Mouse (Mus musculus) brain, adult 2 months (tissue): Measurements from ENCODE around the gene Fam104a.
"Not testable (repeated sequence)": the region's sequence is repeated elsewhere in the genome, so short reads cannot be mapped to it uniquely, and the experiment has no call there.

ENCODE experiments used
- DNase-seq: peaks from one replicate; pipeline ENCODE4 v3.0.0; 2011; ENCODE audit warnings: low read depth, low spot score

Gene Fam104a

DNA sequence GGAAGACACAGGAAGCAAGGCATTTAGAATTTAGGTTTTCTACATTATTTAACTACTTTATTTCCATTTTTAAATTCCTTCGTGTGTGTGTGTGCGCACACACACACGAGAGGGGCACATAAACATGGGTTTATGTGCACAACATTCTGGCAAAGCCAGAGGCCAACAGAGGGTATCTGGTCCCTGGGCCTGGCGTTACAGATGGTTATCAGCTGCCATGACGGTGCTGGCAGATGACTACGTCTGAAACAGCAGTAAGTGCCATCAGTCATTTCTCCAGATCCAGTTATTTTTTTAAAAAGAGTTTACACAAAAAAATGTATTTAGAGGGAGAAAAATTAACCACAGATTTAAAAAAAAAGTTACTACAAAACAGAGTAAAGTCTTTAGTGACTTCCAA is 17.8 kb downstream of the Fam104a start:
- no peak for DNase-seq

DNA sequence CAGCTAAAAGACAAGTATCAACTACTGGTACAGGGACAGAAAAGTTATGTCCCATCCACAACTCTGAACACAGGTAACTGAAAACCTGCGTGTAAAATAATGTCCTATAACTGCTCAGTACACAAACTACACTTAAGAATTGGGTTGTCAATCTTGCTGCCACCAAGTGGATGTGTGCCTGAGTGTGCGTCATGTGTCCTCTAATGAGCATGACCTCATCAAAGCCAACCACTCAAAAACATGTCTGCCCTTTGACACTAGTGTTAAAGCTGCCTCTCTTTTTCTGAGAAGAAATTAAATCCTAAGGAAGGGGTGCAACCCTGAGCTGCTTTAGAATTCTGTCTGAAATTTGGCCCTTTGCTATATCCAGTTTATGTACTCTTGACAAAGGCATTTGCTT is 19.7 kb downstream of the Fam104a start:
- no peak for DNase-seq

DNA sequence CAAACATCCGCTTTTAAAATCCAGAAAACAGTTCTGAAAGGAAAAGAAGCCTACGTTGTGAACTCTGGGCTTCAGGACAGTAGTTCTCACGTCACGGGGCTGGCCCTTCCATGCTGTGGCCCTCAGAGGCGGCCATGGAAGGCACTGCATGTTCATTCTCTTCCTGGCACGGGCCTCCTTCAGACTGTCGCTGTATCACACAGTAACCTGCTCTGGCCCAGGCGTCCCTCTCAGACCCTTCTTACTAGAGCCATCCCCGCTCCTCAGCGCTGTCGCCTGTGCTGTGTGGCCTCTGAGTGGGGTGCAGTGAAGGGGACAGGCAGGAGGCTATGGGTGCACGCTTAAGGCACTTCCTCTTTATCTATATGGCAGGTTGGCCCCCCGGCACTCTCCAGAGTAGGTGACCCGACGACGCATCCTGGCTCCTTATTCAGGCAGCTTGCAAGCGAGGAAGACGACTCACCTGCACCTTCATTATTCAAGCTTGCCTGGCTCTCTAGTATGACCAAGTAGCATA is 22.1 kb downstream of the Fam104a start:
- no peak for DNase-seq

DNA sequence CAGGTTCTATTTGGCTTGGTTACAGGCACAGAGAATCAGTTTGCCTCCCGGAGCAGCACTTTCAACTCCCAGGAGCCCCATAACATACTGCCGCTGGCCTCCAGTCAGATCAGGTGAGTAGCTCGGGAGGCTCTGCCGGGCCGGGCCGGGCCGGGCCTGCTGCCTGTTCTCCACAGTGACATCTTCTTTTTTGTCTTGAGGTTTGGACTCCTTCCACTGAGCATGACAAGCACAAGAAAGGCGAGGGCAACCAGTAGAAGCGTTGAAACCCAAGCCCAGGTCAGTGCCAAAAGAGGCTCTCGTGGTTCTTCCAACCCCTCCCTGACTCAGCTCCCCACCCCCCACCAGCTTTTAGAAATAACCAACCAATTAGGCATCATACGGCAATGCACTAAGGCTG is 23.0 kb downstream of the Fam104a start:
- DNase-seq: no peak

DNA sequence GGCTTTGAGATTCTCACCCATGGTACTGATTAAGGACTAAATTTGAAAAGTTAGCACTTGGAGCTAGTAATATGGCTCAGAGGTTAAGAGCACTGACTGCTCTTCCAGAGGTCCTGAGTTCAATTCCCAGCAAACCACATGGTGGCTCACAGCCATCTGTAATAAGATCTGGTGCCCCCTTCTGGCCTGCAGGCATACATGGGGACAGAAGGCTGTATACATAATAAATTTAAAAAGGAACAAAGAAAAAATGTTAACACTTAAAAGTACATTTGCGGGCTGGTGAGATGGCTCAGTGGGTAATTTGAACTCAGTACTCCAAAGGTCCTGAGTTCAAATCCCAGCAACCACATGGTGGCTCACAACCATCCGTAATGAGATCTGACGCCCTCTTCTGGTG is 23.7 kb downstream of the Fam104a start:
- not testable (repeated sequence) for DNase-seq

DNA sequence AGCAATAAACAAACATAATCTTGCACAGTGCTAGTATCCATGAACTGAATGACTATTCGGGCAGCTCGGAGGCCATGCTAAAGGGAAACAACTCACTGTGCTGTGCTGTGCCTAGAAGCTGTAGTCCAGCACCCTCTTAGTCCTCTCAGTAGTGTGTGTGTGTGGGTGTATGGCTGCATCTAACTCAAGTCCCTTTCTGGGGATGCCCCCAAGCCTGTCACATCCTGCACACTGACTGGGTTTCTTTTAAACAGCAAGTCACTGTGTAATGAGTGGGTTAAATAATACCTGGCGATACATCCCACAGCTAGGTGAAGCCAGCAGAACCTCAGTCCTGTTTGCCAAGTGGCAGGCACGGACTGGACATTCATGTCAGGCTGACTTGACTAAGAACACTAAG is 25.2 kb downstream of the Fam104a start:
- DNase-seq: no peak

DNA sequence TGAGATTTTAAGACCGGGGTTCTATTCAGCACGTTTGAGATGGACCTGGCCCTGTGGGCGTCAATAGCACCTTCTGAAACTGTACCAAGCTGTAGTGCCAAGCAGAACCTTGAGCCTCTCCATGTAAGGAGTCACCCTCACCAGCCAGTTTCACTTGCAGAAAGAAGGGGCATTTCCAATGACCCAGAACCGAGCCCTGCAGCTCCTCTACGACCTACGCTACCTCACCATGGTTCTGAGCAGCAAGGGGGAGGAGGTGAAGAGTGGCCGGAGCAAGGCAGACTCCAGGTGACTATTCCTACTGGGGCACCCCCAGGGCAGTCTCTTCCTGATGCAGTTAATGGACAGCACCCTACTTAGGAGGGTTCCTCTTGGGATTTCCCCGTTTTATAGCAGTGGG is 25.6 kb downstream of the Fam104a start:
- no peak for DNase-seq

DNA sequence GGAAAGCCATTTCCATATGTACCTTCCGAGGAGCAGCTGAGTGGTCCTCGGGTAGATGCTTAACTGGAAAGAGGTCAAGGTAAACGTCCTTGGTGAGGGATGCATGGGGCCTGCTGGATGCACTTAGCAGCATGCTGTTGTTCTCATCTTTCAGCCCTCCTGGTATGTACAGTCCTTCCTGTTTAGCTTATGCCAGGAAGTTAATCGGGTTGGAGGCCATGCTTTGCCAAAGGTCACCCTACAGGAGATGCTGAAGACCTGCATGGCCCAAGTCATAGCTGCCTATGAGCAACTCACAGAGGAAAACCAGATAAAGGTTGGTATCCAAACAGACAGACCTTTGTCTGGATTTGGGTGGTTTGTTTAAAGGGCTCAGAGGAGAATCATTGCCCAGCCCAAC is 26.7 kb downstream of the Fam104a start:
- no peak for DNase-seq

DNA sequence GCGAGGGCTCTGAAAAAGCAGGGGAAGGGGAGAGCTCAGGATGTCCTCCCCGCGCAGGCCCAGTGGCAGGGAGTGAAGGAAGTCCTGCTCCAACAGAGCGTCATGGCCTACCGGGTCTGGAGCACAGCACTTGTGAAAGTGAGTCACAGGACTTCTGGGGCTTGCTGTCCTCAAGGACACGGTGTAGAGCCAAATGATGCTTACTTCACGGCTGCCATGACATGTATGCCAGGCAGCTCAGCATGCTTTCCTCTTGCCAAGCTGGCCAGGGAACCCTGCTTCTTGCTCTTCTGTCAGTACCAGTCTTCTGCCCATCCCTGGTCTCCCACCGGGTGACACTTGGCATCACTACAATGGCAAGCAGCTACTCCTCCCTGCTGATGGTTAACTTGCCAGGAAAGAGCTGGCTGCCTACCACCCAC is 27.4 kb downstream of the Fam104a start:
- DNase-seq: peak; percentile 98

DNA sequence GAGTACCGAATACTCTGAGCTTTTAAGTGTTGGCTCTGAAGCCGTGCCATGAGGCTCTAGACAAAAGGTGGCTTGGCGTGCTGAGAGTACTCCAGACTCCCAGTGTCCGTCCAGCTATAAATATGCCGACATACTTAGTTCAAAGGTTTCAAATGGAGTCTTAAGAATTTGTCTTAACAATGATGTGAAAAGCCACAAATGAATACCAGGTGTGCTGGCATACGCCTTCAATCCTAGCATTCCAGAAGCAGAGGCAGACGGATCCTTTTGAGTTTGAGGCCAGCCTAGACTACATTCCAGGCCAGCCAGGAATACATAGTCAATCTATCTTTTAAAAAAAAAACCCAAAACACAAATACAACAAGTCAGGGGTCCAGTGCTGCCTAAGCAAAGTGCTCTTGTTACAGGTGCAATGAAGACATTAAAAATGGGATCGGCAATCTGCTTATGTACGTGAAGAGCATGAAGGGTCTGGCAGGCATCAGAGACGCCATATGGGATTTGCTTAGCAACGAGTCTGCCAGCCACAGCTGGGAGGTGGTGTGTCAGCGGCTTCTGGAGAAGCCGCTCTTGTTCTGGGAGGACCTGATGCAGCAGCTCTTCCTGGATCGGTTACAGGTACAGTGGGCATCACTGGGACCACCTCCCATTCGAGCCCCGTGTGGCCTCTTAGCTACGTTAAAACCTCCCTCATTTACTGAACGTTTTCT is 29.2 kb downstream of the Fam104a start:
- DNase-seq: peak; percentile 78

DNA sequence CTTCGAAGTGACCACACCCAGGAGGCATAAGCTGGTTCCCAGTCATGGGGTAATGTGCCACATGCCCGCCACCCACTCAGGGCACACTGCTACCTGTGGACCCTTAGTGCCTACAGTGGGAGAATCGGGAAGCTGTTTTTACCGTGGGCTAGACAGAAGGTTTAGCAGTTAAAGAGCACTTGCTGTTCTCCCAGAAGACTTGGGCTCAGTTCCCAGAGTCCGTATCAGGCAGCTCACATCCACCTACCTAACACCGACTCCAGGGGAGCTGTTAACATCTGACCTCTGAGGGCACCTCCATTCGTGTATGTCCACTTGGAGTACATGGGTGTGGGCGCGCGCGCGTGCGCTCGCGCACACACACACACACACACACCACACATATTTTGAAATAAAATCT is 29.9 kb downstream of the Fam104a start:
- DNase-seq: peak; percentile 52

DNA sequence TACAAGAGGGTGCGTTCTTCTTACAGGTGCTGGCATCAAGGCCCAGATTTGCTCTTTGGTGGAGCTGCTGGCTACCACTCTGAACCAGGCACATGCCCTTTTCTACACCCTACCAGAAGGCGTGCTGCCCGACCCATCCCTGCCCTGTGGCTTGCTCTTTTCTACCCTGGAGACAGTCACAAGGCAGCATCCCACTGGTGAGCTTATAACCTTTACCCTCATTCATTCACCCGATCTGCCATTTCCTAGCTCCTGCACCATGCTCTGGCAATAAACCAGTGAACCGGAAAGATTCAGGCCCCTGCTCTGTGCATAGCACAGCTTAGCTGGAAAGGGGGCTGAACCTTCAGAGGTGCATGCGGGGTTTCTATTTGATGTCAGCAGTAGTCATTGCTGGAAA is 31.4 kb downstream of the Fam104a start:
- no peak for DNase-seq

DNA sequence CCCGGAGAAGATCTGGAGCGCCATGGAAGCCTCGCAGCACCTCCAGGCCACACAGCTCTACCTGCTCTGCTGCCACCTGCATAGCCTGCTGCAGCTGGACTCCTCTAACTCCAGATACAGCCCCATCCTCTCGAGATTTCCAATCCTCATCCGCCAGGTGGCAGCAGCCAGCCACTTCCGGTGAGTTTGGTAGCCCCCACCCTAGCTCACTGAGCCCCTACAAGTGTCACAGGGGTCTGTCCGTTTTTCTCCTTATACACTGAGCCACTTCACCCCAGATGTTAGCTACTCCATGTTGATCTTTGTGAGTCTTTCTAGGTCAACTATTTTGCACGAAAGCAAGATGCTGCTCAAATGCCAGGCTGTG is 32.1 kb downstream of the Fam104a start:
- DNase-seq: peak; percentile 70

DNA sequence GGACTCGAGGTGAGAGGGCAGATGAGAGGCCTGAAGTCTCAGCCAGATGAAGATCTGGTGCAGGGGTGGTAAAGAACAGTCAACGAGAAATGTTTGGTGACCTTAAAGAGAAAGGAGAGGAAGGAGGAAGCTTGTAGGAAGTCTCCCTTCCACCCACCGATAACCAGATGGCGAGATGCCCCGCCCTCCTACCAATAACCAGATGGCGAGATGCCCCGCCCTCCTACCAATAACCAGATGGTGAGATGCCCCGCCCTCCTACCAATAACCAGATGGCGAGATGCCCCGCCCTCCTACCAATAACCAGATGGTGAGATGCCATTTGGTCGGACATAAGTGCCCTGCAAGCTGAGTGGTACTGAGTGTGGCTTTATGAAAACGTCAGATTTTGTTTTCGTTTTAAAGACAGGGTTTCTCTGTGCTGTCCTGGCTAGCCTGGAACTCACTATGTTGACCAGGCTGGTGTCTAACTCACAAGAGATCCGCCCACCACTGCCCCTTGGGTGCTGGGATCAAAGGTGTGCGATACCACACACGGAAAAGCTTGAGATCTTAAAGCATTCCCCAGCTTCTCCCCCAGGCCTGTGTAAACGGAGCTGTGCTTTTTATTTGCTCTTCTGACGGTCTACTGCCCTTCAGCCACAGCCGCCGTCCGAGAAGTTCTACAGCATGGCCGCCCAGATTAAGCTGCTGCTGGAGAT is 32.6 kb downstream of the Fam104a start:
- DNase-seq: peak; percentile 61

DNA sequence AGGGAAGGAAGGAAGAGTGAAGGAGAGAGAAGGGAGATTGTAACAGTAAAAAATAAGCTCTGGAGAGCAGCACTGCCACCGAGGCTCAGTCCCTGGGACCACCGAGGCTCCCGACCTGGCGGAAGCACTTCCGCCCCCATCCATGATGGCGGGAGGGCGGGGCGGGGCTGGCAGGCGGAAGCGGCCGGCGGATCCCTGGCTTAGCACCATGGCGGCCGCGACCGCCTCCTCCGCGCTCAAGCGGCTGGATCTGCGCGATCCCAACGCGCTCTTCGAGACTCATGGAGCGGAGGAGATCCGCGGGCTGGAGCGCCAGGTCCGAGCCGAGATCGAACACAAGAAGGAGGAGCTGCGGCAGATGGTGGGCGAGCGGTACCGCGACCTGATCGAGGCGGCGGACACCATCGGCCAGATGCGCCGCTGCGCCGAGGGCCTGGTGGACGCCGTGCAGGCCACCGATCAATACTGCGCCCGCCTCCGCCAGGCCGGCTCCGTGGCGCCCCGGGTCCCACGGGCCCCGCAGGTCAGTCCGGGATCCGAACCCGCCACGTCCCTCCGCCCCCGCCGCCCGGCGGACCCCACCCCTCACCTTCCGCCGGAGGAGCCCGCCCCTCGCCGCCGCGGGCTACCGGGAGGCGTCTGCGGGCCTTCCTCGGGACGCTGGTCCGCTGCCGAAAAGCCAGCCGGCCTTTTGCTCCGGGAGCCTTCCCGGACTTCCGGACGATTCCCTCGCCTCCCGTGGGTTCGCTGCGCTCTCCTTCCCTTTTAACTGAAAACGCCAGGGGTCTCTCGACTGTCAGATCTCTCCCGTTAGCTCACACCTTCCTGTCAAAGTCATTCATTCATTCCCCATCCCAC is 34.4 kb downstream of the Fam104a start, which contains the start of gene Slc39a11:
Slc39a11 (minus strand) TSS at position 727 of the 858 bp plus-strand sequence.
- DNase-seq: peak; percentile 81

DNA sequence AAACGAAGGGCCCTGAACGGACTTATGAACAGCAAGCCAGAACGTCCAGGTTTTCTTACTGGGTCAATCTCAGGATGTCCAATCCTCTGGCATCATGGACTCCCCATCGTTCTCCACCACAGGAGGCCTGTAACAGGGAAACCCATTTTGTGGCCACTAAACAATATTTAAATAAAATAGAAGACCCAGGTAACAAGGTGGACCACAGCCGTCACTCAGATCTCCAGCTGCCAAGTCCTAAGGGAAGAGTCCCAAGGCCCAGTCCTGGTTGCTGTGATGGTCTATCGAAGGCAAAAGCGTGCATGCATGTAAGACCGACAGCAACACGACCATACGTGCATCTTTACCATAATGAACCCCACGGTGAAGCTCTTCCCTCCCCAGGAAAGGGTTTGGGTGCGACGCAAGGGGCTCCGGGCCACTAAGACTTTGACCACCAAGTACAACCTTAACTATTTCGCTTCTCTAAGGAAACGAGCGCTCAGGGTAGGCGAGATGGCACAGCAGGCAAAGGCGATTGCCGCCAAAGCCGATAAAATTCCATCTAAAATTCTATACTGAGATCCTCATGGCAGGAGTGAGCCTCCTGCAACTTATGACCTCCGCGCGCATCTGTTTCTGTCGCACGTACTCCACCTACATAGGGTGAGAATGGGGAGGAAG is 35.1 kb downstream of the Fam104a start, which contains the start of gene Cog1:
Cog1 (plus strand) TSS at position 480 of the 663 bp plus-strand sequence.
- no peak for DNase-seq

DNA sequence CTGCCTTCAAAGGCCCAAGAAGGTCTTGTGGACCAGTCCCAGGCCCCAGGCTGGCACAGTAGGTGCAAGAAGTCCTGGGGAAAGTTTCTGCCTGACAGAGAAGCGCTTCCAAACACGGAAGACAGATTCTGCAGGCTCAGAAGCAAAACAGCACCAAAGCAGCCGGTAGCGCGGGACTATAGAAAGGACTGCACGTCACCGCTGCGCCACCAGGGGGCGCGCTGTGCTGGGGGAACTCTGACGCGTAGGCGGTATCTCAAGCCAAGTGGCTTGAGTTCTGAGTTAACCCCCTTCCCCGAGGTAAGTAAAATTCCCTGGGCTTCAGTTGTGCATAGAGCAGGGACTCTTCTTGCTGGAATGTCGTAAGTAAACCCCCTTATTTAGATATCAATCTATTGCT is 35.8 kb downstream of the Fam104a start:
- peak; percentile 87 for DNase-seq

DNA sequence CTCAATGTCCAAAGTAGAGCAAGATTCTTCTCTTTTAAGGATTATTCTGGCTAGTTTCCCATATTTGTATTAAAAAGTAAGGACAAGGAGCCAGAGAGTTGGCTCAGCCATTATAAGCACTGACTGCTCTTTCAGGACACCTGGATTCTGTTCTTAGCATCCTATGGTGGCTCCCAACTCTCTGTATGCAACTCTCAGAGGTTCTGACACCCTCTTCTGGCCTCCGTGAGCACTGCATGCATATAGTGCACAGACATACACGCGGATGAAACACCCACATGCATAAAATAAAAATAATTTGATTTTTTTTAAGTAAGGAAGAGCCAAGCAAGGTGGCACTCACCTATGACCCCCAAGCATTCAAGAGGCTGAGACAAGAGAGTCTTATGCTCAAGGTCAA is 38.8 kb downstream of the Fam104a start:
- DNase-seq: no peak

DNA sequence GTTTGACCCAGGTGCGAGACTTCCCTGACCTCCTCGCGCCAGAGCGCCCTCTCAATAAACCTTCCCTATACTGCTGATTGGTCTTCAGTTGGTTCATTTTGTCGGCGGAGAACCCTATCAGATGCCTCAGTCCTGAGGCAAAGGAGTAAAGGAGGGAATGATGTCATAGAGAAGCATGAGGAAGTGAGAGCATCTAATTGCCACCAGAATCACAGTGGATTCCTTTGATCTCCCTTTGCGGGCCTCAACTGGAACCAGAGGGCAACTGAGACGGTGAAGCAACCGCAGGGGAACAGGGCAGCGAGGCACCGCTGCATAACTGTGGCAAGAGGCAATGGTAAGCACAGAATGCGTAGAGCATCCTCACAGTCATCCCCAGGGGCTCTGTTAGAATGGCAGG is 45.3 kb downstream of the Fam104a start:
- DNase-seq: no peak

DNA sequence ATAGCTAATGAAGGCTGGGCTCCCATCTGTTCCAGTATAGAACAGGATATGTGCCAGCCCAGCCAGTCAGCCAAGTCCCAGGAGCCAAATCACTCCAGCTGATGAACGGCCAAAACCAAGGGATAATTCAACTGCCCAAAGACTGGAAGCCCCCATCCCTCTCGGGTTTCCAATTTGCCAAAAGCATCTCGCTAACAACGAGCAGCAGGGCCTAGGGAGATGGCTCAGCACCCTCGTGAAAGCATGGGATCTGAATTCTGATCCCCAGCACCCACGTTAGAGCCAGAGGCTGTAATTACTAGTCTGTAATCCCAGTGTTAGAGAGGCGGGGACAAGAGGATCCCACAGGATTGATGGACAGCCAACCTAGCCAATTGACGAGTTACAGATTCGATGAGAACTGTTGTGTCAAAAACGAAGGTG is 49.2 kb downstream of the Fam104a start:
- DNase-seq: no peak

DNA sequence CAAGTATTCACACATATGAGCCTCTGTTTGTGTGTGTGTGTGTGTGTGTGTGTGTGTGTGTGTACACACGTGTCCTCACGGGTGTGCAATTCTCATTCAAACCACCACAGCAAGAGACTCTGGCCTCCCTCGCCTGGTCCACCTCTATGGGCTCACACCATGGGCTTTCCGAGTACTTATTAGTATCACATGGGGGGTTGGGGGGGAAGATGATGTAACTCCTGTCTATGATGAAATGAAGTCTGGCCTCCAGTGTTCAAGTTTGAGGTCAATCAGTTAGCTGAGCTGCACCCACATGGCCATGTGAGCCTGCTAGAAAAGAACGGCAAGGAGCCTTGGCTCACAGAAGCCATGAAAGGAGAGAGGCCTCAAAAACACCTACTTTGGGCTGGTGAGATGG is 50.6 kb downstream of the Fam104a start:
- no peak for DNase-seq

DNA sequence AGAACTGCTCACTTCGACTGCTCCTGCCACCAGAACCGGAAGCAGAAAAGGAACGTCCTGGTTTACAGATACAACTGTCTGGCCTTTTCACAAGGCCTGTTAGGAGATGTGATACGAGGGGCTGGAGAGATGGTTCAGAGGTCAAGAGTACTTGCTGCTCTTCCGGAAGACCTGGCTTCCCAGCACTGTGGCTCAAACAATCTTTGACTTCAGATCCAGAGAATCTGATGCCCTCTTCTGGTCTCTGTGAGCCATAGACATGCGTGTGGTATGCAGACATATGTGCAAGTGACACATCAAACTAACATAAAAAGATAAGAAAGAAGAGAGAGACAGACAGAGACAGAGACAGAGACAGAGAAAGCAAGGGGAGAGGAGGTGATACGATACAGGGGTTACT is 51.7 kb downstream of the Fam104a start:
- no peak for DNase-seq
